Mouse (Mus musculus): ENCODE results near the gene Abcc4. TPM values are rescaled to one million over a fixed set of nuclear protein-coding genes. Genes with fewer than 3 reads are reported as not detected.
A peak's percentile ranks its signal among the peaks of the same experiment; 100 is the strongest.

Gene Abcc4
- total RNA-seq (2021): 1 to 10 TPM; 4.3 to 4.6 TPM

DNA sequence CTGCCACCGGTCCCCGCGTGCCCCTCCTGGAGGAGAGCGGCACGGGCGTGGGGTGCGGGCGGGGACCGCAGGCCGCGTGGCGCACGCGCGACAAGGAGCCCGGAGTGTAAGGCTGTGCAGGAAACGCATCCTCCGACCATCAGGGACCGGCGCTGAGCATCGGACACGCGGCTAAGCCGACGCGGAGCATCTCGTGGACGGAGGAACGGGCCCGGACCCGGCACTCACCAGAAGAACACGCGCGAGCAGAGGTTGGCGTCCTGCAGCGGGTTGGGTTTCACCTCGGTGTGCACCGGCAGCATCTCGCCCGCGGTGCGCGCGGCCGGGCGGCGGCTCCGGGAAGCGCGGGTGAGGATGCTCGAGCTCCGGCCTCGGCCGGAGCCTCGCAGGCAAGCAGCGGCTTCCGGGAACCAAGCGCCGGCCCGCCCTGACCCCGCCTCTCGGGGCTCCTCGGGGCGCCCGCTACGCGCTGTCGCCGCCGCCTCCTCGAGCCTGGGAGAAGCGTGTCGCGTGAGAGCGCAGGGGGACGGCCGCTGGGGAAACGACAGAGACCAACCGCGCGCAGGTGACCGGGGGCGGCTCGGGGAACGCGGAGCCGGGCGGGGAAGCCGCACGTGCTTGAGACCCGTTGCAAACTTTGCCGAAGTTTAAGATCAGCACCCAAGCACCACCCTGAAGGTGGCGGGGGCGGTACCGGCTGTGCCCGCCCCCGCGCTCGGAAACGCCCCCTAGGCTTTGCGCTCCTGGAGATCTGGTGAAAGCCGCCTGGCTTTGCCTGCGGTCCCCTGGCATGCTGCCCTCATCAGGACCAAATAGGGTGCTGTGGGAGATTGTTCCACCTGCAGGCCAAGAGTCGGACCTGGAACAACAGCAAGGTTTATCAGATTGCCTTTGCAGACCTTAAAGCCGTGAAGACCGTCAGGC is at the start of gene Abcc4:
Gene Abcc4 (minus strand): TSS at position 412 of the 924 bp plus-strand sequence.
- intact Hi-C loops (cut with DNase I): no loop called here

DNA sequence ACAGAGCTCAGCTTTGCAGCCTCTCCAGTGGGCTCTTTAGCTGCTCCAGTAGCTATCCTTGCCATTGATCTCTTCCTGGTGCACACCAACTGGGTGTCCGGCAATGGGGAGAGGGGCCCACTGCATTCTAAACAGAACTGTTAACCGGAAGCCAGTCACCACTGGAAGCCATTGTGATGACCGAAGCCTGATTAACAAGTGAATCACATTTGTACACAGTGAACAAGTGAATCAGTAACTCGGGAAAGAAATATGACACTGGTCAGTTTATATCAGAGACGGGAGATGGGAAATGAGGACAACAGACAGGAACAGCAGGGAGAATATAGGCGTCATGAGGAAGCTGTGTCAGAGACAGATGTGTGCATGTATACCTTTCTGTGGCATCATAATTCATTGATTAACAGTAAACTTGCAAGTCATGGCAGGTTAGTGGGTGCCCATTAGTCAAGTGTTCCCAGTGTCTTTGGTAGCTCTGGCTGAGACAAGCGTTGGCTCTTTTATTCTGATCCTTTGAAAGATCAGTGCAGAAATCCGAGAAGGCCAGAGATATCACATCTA is 45.3 kb upstream of the Abcc4 start:
- intact Hi-C loops (cut with DNase I): no loop called here
- no peak for DNase-seq

More for the DNA sequence above, at the start of gene Abcc4:
- peak; percentile 35 for DNase-seq

DNA sequence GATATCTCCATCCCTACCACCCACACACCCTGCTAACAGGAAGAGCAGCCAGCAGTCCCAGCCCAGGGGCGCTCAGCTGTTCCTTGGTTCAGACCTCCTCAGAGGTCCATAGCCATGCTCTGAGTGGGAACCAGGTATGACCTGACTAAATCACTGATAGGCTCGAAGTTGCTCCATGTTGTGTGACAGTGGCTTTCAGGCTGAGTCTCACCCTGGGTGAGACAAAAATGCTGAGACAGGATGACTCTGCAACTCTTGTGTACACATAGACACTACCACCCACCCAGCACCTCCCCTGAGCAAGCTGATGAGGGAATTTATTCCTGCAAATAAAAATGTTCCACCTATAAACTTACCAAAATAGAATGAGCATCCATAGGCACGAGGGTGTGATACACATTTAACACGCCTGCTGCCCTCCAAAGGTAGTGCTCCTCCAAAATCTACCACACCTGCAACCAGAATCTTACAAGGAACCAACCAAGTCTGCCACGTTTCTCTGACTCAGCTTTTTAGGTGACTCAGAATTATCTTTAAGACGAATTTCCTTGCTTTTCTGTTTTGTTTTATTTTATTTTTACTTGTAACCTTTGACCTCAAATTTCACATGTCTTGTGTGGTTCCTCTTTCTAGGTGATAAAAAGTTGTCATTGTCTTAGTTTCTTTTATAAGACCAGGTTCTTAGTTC is 44.6 kb upstream of the Abcc4 start:
- no peak for DNase-seq
- intact Hi-C loops (cut with DNase I): no loop called here

DNA sequence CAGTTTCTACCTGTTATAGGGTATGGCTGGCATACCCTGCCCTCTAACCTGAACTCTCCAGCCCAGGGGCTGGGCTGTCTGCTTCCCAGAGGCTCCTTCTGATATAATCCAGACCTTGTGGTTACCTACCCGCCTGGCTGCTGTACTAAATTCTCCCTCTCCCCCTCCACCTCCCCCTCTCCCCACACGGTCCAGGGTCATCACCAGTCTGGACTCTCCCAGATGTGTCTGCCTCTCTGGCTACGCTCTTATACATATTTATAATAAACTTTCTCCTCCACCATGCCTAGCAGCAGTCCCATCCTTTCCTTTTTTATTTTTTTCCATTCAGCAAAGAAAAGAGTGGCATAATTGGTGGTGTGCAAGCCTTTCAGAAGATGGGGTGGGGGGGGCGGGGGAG is 43.7 kb upstream of the Abcc4 start:
- no peak for DNase-seq
- intact Hi-C loops (cut with DNase I): no loop called here

DNA sequence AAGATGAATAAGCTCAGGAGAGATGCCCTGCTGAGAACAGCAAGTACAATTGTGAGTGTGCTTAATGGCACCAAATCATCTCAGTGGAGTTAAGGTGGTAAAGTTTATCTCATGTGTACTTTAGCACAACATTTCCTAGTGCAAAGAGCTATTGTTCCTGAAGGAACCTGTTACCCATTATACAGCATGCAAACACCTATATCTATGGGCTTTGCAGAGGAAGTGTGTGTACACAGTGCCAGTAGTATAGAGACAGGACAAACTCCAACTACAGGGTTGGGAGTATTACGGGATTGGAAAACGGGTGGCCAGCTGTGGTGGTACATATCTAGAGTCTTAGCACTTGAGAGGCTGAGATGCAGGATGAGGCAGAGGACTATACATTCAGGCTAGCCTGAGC is 43.0 kb upstream of the Abcc4 start:
- intact Hi-C loops (cut with DNase I): no loop called here
- no peak for DNase-seq

DNA sequence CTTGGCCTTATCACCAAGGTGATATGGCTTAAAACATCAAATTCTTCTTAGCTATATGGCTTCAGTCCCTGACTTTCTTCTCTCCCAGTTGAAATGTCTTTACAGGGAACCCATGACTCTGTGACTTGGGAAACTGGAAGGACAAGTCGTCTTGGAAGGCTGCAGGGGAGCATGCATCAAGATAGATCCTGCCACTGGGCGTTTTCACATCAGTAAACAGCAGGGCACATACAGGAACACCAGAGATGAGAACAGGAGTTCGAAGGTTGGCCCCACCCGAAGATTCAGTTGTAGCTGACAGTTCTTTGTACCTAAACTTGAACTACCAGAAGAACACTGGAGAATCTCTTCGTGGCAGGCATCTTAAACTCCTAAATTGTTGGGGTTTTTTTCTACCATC is 36.8 kb upstream of the Abcc4 start:
- DNase-seq: no peak
- intact Hi-C loops (cut with DNase I): no loop called here

DNA sequence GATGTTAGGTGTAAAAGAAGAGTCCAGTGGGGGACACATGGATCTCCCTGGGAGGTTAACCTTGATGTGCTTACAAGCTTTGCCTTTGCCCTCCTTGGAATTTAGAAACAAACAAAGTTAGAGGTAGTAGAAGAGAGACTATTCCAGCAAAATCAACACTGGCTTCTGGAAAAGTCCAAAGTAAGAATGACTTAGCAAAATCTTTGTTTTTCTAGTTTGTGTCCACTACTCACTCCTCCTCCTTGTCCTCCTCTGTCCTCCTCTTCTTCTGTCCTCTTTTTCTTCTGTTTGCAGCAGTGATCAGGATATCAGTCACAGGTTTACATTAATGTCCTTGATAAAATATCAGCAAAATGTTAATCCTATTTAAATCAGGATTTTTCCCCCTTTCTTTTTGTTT is 35.8 kb upstream of the Abcc4 start:
- intact Hi-C loops (cut with DNase I): no loop called here
- DNase-seq: no peak

DNA sequence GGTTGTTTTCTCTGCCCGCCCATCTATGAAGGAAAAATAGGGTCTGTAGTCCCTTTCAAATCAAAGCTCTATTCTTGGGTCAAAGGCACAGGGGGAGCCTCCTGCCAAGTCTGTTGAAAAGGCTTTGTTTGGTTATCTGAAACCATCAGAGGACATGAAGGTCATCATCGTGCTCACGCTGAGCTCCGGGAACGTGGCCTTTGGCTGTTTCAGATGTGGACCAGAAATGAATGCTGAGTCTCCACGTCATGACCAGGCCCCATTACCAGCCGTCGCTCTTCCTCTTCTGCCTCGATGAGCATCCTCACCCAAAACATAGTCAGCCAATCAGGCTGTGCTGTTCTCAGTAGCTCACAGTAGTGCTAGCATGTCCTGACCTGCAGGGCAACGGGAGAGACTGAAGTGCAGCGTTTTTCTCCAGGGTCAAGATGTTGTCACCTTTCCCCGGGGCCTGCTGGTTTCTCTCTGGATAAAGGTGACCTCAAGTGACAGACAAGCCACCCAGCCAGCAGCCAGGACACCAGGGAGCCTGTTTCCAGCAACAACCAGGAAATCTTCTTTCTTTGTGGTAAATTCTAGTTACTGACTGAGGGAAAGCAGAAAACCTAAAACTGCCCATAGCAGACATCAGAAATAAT is 31.4 kb upstream of the Abcc4 start:
- DNase-seq: no peak
- intact Hi-C loops (cut with DNase I): no loop called here

DNA sequence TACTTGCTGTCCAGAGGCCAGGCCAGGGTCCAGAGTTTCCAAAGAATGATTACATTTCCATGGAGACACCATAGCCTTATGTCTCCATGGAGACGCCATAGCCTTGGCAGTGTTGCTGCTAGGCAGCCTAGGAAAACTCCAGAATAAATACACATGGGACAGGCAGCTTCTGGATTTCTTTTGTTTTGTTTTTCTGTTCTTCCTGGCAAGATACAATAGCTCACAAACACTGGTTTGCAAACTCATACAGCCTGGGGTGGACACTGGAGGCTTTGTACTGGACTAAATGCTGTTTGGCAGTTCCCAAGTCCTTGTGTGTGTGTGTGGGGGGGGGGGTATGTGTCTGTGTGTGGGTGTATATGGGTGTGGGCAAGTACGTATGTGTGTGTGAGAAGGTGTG is 29.1 kb upstream of the Abcc4 start:
- intact Hi-C loops (cut with DNase I): no loop called here
- peak; percentile 36 for DNase-seq

DNA sequence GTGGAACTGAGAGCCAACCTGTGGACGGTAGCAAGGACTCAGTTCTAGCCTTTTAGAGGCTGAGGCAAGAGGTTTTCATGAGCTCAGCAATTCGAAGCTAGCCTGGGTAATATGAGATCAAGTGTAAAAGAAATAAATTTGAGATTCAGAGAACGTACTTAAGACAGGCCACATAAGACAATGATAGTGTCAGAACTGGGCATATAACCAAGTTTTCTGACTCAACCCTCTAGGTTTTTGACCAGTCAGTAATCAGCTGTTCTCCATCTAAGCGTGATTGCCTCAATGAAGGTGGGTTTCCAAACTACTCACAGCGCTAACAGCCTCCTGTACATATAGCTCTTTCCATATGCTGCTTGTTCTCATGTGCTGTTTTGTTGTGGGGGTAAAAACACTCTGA is 27.1 kb upstream of the Abcc4 start:
- no peak for DNase-seq
- intact Hi-C loops (cut with DNase I): no loop called here

DNA sequence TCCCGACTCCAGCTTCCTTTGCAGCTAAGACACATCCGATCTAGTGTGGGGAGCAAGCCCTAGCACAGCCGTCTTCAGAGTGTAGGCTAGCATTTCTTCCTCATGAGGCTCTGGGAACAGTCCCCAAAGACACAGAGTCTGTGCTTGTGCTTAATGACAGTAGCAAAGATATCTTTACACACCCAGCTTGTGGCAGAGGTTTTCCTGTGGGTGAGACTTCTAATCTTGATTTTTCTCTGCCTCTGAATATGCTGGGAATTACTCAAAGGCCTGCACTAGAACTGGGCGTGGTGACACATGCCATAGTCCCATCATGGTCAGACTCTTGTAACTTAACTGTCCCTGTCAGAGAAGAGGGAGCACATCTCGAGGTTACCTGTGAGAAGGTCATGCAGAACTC is 24.6 kb upstream of the Abcc4 start:
- no peak for DNase-seq
- intact Hi-C loops (cut with DNase I): no loop called here

DNA sequence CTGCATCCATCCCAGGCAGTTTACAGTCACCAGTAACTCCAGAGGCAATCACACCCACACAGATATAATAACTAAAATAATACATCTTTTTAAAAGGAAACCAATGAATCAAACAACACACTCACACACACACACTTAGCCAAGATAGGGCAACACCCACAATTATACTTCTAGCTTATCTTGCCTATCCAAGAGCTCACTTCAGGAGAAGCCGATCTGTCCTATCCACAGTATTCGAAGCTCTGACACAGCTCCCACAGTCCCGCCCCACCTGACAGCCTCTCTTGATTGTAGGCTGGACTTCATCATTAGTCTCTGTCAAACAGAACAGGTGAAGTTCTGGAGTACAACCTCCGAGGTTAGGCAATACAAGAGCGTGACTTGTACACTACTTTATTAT is 19.4 kb upstream of the Abcc4 start:
- no peak for DNase-seq
- intact Hi-C loops (cut with DNase I): no loop called here

DNA sequence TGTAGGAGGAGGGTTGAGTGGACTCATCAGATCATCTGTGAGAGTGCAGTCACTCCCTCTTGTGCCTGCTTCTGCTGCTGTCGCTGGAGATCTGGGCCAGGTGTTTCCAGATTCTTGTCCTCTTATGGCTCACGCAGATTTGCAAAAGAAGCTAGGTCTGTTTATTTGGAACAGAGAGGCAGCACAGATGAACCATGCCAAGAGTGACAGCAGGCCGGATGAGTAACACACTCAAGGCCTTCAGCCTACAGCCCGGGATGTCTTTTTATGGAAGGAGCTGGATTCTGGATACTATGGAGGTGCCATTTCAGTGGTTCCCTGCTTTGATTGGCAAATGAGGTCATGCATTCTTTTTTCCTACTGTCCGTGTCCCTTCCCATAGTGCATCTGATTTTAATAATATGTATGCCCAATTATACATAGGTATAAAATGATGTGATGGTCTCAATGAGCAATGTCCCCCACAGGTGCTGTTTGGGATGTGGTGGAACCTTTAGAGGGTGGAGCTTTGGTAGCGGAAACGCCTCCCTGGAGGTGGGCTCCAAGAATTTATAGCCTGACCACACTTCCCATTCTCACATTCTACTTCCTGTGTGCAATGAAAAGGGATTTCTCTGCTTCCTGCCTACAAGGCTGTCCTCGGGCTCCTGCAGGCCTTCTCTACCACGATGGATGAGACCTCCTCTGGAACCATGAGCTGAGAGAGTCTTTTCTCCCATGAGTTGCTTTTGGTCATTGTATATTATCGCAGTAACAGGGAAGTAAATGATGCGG is 18.1 kb upstream of the Abcc4 start:
- no peak for DNase-seq
- intact Hi-C loops (cut with DNase I): no loop called here

DNA sequence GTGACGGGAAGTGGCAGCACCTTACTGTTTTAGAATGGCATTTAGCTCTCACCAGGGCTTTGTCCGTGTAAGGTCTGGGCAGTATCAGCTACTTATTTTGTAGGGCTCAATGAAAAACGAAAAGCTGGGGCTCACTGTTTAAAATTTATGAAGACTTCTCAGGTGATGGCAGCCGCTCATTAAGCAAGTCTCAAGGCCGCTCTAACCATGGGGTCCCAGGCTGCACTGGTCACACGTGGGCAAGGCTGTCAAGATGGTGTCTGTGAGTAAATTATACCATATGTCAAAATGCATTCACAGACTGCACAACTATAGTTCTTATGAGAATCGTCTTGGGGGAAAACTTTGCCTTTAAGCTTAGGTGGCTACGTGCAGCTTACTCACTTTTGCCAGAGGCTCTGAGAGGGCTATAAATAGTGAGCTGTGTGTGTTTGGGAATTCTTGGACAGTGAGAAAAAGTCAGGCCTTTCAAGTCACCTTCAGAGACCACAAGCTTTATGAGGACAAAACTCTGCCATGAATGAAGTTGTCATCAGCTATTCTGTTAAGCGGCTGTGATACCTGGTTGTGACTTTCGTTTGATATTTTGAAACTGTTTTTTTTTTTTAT is 13.7 kb upstream of the Abcc4 start:
- intact Hi-C loops (cut with DNase I): no loop called here

DNA sequence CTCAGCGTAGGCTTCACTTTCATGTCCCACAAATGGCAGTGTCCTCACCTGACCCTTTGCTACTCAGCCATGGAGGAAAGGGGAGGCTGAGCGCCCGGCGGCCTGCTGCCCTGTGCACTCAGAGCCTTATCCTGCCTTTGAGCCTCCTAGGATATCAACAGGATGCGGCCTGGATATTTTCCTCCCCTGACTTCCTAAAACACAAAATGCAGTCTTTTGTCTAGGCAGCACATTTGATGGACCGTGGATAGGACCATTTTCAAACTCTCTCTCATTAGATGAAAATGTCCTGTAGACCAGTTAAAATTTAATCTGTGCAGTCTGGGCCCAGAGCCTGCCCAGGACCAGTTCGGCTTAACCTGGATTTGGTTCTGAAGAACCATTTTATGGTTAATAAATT is 12.6 kb upstream of the Abcc4 start:
- DNase-seq: no peak
- intact Hi-C loops (cut with DNase I): no loop called here

More for the DNA sequence above, 13.7 kb upstream of the Abcc4 start:
- no peak for DNase-seq

DNA sequence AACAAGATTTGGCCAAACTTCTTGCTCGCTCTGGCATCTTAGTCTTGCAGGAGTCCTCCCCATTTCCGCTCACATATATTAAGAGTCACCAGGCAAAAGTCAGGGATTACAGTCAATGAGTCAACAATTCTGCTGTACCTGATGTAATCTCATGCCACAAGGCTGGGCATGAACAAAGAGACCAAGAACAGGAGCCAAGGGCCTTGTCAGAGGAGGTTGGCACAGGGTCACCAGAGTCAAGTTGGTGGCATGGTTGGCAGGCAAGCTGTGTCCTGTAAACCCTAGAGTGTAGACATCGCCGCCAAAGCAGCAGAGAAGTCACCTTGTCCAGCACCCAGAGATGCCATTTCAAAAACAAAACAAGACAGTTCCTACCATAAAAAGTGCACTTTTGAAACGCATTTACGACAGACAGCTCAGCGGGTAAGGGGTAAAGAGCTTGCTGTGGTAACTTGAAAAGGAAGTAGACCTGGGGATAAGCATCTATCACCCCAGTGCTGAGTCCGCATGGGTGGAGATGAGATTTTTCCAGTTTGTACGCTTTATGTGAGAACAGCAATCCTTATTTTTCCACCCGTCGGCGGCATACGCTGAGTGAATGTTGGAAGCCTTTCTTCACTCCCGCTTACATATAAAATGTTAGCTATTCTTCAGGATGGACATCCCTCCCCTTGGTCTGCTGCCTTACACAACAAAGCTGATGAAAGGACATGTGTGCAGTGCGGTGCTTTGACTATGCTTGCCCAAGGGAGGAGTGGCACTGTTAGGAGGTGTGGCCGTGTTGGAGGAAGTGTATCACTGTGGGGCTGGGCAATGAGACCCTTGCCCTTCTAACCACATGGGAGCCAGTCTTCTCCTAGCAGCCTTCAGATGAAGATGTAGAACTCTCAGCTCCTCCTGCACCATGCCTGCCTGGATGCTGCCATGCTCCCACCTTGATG is 10.6 kb upstream of the Abcc4 start:
- DNase-seq: no peak
- intact Hi-C loops (cut with DNase I): no loop called here

DNA sequence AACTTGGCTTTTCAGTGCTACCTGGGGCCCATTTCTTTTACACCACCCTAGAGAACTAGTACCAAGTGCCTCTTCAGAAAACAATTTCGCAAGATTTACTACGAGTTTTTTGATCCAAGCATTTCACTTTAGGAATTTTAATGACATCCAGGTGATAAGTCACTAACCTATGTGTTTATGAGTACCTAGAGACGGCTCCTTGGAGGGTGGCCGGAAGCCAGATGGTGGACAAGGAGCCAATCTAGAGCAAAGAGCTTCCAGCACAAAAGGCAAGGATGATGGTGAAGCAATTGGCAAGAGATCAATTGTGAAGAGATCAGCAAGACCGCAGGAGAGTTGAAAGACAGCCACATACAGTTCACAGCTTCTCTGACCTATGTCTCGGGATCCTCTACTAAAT is 8.7 kb upstream of the Abcc4 start:
- intact Hi-C loops (cut with DNase I): no loop called here
- DNase-seq: no peak

DNA sequence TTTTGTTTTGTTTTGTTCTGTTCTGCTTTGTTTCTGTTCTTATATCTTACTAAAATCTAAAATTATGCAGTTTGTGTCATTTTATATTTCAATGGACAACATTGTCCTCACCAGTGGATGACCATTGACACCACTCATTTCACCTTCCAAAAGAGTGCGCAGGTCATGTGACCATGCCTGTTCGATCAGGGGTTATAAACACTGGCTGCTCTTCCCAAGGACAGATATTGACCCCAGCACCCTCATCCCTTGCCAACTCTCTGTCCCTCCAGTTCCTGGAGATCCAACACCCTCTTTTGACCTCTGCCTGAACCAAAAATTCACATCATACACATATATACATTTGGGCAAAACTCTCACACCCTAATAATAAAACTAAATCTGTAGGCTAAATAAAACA is 8.3 kb upstream of the Abcc4 start:
- intact Hi-C loops (cut with DNase I): no loop called here
- DNase-seq: no peak

DNA sequence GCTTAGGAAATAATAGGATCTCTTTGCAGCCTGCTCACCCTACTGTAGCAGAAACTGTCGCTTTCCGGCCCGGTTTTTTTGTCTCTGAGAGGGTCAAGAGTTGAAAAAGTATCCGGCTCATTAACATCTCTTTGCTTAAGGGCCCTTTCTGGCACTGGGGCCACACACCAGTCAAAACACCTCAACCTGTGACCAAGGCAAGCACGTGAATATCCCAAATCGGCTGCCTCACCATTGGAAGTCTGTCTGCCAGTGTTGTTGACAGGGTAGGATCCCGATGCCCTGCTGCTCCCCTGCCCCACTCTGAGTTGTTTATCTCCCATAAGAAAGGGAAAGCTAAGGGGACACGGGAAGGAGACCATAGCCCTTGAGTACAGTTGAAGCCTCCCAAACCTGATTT is 7.8 kb upstream of the Abcc4 start:
- intact Hi-C loops (cut with DNase I): no loop called here
- DNase-seq: no peak

All from left cerebral cortex, postnatal 4 days (tissue).